Mouse (Mus musculus) embryonic stem cell, embryonic (primary cell): ENCODE measurements at regions not wholly inside any gene's neighbourhood (a gene's known extent, or its start where the extent isn't known, plus 50 kb on each side); places are given as distances from the start of the nearest gene placed in this dataset.
"Not testable (repeated sequence)": the region's sequence is repeated elsewhere in the genome, so short reads cannot be mapped to it uniquely, and the experiment has no call there.

Source experiments
- CTCF ChIA-PET, 4 experiments: fragments of 300-600 bp in 2 of 4; fragments of 350-600 bp in 2 of 4; sonication (Branson Sonifier 250); formaldehyde crosslinking; loops; one replicate each; lab custom pipeline; 2022; ENCODE audit warnings: inconsistent platforms in 2 of 4; lab: Charles Lee
- POLR2A ChIA-PET, 4 experiments: fragments of 300-600 bp in 2 of 4; fragments of 350-600 bp in 2 of 4; sonication (Branson Sonifier 250); formaldehyde crosslinking; loops; one replicate each; lab custom pipeline; 2022; ENCODE audit warnings: antibody characterized with exemption in 4 of 4, inconsistent platforms in 1 of 4; lab: Charles Lee

DNA sequence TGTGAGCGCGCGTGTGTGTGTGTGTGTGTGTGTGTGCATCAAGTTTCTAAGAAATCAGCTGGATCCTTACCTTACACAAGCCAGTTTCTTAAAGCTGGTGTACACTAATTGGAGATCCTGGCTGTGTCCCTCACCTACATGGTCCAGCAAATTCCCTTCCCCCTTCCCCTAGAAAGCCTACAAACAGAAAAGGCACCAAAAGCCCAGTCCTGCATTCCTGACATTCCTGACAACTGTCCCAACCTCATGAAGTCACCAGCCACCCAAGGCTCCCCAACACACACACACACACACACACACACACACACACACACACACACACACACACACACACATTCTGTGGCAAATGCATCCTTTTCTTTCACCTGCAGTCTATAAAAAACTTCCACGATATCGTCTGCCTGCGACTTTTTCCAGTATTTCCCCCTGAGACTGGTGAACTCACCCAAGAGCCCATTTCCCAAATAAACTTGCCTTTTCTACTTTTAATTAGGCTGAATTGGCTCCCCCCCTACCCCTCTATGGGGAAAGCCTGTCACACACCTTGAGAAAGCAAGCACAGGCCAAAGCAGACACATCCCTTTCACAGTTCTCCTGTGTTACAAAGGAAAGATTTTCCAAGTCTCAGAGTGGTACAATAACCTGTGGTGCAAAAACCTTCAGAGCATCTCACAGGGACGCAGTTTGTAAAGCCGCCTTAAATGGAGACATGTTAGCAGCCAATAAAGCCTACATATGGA, 139.9 kb upstream of the Trim24 start:
- CTCF ChIA-PET: no interaction called here
- POLR2A ChIA-PET: interaction anchor here in 3 of 4 experiments (0.6 to 0.9 kb wide), 5 partner anchors 9 to 289 kb away, joined by 3 to 5 read pairs (median 4); partner anchors contain the start of gene Creb3l2 (in 1 of the 3)

DNA sequence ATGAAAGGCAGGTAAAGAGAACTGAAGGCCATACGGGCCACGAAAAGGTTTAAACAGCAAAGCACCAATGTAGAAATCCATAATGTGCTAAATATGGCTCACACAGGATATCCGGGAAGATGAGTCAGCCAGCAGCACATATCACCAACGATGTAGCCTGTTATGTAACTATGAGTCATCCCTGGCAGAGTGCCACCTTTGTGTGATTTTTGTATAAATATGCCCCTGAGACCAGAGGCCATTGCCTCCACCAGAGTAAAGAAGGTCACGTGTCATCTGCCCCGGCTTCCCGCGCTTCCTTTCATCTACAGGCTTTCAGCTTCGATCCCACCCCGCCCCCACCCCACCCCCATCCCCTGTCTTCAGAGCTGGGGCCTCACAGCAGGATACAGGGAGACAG, 138.2 kb upstream of the Trim24 start:
- POLR2A ChIA-PET: interaction anchor here in 1 of 4 experiments (0.6 kb wide), 1 partner anchor 82 kb away, joined by 3 read pairs; no protein-coding TSS in a partner anchor

DNA sequence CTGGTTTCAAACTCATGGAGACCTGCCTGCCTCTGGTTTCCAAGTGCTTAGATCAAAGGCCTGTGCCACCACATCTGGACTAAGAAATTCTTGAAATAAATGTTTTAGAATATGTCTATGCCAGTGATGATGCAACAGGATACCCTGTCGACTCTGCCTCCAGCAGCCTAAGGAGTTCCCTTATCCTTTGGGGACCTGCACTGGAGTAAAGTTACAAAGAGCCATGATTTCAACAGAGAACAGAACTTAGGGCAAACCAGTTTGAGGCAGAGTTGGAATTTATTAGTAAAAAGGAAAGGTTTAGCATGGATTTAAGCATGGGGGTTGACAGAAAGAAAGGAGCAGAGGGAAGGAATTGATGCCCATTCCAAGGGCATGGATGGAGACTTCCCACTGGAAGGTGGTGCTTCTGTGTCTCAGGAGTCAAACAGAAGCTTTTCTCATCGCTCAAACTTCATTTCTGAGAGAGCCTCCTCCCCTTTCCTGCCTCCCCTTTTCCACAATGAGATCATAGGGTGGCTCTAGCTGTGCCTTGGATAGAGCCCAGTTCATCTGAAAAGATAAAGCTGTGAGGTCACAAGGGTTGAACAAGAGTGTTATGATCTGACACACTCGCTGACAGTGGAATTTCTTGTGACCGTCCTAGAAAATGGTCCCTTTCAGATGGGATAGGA, 135.2 kb upstream of the Trim24 start:
- CTCF ChIA-PET: interaction anchor here in 1 of 4 experiments (0.5 kb wide), 1 partner anchor 53 kb away, joined by 3 read pairs; no protein-coding TSS in a partner anchor
- POLR2A ChIA-PET: interaction anchor here in 1 of 4 experiments (0.7 kb wide), 1 partner anchor 611 kb away, joined by 3 read pairs; no protein-coding TSS in a partner anchor

More for the DNA sequence above, 138.2 kb upstream of the Trim24 start:
- CTCF ChIA-PET: no interaction called here

GRCm38 (mm10) chr6:37735962-37736297, 134.7 kb upstream of the Trim24 start:
- CTCF ChIA-PET: no interaction called here
- POLR2A ChIA-PET: interaction anchor here in 2 of 4 experiments (0.7 to 1.1 kb wide), 4 partner anchors 10 to 610 kb away, joined by 3 to 10 read pairs (median 3); no protein-coding TSS in a partner anchor

GRCm38 (mm10) chr6:37740982-37741889, 129.4 kb upstream of the Trim24 start:
- POLR2A ChIA-PET: interaction anchor here in 3 of 4 experiments (0.6 to 2.0 kb wide), 4 partner anchors 26 to 145 kb away, joined by 3 to 8 read pairs (median 5); no protein-coding TSS in a partner anchor
- CTCF ChIA-PET: no interaction called here

- CTCF ChIA-PET: not testable (repeated sequence)
- POLR2A ChIA-PET: interaction anchor here in 2 of 4 experiments (1.2 to 2.0 kb wide), 2 partner anchors 26 kb away, joined by 4 to 8 read pairs; no protein-coding TSS in a partner anchor
Observed at GRCm38 (mm10) chr6:37741916-37742315, 128.7 kb upstream of the Trim24 start.

DNA sequence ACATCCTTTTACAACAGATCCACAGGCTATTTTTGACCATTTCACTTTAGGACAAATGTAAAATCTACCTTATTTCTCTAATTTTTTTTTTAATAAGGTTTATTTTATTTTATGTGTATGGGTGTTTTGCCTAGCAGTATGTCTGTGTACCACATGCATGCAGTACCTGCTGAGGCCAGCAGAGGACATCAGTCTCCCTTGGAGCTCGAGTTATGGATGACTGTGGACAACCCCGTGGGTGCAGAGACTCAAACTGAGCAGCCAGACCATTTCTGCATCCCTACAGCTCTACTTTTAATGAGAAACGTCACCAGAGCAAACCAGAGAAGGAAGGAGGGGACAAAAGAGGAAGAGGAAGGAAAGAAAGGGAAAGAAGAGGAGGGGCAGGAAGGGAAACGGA, 125.9 kb upstream of the Trim24 start:
- POLR2A ChIA-PET: interaction anchor here in 2 of 4 experiments (0.7 to 1.5 kb wide), 7 partner anchors 10 to 217 kb away, joined by 3 to 7 read pairs (median 3); no protein-coding TSS in a partner anchor
- CTCF ChIA-PET: interaction anchor here in 1 of 4 experiments (0.6 to 1.5 kb wide), 9 partner anchors 19 to 322 kb away, joined by 3 to 6 read pairs (median 3); no protein-coding TSS in a partner anchor

- ChIA-PET CTCF (interaction anchor here in 2 of 4 experiments (0.7 to 1.5 kb wide), 8 partner anchors 50 to 388 kb away, joined by 3 to 6 read pairs (median 4); no protein-coding TSS in a partner anchor), POLR2A (interaction anchor here in 3 of 4 experiments (0.6 to 1.5 kb wide), 8 partner anchors 9 to 146 kb away, joined by 3 to 10 read pairs (median 3); no protein-coding TSS in a partner anchor)
Observed at GRCm38 (mm10) chr6:37745393-37746100, 125.1 kb upstream of the Trim24 start.

GRCm38 (mm10) chr6:37747793-37748192, 122.8 kb upstream of the Trim24 start:
- POLR2A ChIA-PET: interaction anchor here in 2 of 4 experiments (1.1 to 1.9 kb wide), 6 partner anchors 15 to 324 kb away, joined by 3 to 8 read pairs (median 4); no protein-coding TSS in a partner anchor
- CTCF ChIA-PET: interaction anchor here in 2 of 4 experiments (0.6 to 1.5 kb wide), 3 partner anchors 81 to 403 kb away, joined by 3 read pairs; no protein-coding TSS in a partner anchor

- ChIA-PET POLR2A (interaction anchor here in 3 of 4 experiments (0.6 to 1.9 kb wide), 12 partner anchors 14 to 542 kb away, joined by 3 to 8 read pairs (median 4); no protein-coding TSS in a partner anchor), CTCF (interaction anchor here in 2 of 4 experiments (0.6 to 0.7 kb wide), 4 partner anchors 151 to 511 kb away, joined by 3 to 4 read pairs (median 3); no protein-coding TSS in a partner anchor)
Observed at GRCm38 (mm10) chr6:37748296-37748980, 122.2 kb upstream of the Trim24 start.

- ChIA-PET CTCF (interaction anchor here in 1 of 4 experiments (0.6 to 0.7 kb wide), 2 partner anchors 160 to 510 kb away, joined by 3 to 4 read pairs; no protein-coding TSS in a partner anchor), POLR2A (interaction anchor here in 3 of 4 experiments (0.6 to 1.9 kb wide), 12 partner anchors 14 to 543 kb away, joined by 3 to 8 read pairs (median 4); no protein-coding TSS in a partner anchor)
Observed at GRCm38 (mm10) chr6:37749016-37749415, 121.6 kb upstream of the Trim24 start.

- CTCF ChIA-PET: no interaction called here
- POLR2A ChIA-PET: interaction anchor here in 2 of 4 experiments (0.5 to 1.1 kb wide), 2 partner anchors 101 to 145 kb away, joined by 3 to 4 read pairs; no protein-coding TSS in a partner anchor
Observed at GRCm38 (mm10) chr6:37750271-37750670, 120.3 kb upstream of the Trim24 start.

- POLR2A ChIA-PET: no interaction called here
- CTCF ChIA-PET: no interaction called here
Observed at GRCm38 (mm10) chr6:37751701-37752100, 118.9 kb upstream of the Trim24 start.

DNA sequence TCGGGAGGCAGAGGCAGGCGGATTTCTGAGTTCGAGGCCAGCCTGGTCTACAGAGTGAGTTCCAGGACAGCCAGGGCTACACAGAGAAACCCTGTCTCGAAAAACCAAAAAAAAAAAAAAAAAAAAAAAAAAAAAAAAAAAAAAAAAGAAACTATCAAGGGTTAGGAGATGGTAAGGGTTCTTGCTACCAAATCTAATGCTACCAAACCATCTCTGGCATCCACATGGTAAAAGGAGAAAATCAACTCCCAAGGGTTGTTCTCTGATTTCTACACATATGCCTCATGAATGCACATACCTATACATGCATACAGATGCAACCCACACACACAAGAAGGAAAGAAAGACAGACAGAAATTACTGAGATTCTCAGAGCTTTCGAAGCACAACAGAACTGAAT, 109.6 kb upstream of the Trim24 start:
- POLR2A ChIA-PET, CTCF ChIA-PET: not testable (repeated sequence)

DNA sequence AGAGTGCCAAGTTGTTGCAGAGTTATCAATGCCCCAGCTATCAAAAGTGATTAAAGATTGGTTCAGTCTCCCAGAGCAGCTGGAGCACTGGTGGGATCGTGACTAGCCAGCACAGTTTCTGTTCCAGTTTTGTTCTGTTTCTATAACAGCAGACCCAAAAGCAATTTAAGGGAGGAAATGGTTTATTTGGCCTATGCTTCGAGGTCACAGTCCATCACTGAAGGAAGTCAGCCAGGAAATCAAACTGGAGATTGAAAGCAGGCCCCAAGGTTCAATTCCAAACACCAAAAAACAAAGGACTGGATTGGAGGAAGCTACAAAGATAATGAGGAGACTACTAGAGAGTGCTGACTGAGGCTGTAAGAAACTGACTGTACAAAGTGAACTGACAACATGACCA, 107.6 kb upstream of the Trim24 start:
- POLR2A ChIA-PET: interaction anchor here in 2 of 4 experiments (0.5 to 2.4 kb wide), 5 partner anchors 14 to 787 kb away, joined by 3 to 6 read pairs (median 3); no protein-coding TSS in a partner anchor

DNA sequence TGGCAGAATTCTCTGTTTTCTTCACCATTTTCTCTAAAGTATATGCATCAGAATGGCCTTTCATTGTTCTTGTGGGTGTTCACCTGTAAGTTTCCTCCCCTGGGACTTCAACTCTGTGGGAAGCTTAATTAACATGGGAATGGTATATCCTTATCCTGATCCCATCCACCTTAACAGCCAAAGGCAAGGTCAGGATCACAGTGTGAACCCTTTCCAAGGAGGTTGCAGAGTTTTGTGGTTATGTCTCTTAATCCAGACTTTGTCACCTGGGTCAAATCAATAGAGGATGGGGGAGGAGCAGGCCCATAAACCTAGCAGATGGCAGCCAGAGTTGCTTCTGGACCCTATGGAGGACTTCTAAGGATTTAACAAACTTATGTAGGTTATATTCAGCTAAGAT, 102.9 kb upstream of the Trim24 start:
- CTCF ChIA-PET: no interaction called here
- POLR2A ChIA-PET: interaction anchor here in 3 of 4 experiments (0.7 to 2.5 kb wide), 17 partner anchors 19 to 143 kb away, joined by 3 to 10 read pairs (median 5); partner anchors contain the start of gene Trim24 (in 1 of the 3)

More for the DNA sequence above, 107.6 kb upstream of the Trim24 start:
- CTCF ChIA-PET: interaction anchor here in 3 of 4 experiments (0.6 to 0.9 kb wide), 3 partner anchors 18 to 94 kb away, joined by 3 to 9 read pairs (median 4); no protein-coding TSS in a partner anchor
